Mouse (Mus musculus) MN1 (cell line): ENCODE results near the gene Gm21830.
"Not testable (repeated sequence)": the region's sequence is repeated elsewhere in the genome, so short reads cannot be mapped to it uniquely, and the experiment has no call there.

Experiments
- DNase-seq: peaks from one replicate; pipeline ENCODE4 v3.0.0-alpha.2; 2016; ENCODE audit warnings: low spot score

Gm21830 gene

DNA sequence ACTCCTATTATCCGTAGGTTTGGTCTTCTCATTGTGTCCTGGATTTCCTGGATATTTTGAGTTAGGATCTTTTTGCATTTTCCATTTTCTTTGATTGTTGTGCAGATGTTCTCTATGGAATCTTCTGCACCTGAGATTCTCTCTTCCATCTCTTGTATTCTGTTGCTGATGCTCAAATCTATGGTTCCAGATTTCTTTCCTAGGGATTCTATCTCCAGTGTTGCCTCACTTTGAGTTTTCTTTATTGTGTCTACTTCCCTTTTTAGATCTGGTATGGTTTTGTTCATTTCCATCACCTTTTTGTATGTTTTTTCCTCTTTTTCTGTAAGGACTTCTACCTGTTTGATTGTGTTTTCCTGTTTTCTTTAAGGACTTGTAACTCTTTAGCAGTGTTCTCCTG, at the start of gene Gm21830:
Gene Gm21830, plus strand, starts transcription at position 301 of the 400 bp plus-strand sequence.
- not testable (repeated sequence) for DNase-seq

DNA sequence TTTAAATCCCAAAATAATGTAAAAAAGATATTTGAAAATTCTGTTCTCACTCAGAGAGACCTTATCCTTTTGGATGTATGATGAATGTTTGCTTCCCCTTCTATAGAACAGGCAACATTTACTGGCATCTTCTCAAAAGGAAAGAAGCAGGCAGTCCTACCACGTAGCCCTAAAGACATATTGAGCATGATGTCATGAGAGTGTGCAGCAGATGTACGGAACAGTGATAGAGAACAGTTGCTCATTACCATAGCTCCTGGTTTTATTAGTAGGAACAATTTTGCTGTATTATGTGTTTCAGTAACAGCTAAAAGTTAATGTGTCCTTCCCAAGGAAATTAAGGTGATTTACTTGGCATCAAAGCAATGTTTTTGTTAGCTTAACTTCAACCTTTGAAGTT, 49.0 kb upstream of the Gm21830 start:
- no peak for DNase-seq

DNA sequence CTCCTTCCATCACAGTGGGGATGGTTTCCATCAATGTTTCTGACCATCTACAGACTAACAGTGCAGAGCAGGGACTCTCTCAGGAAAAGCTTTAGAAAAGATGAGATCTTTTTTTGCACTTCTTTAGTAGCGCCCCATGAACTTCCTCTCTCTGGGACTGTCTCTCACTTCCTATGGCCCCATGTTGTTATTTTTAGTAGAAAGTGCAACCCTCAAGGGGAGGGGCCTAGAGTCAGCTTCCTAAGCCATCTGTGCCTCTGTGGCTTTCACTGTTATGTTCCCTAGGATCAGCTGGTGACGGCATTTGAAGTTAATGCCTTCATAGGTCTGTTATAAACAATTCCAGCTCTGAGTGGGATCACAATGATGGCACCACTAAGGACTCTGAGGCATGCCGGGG, 35.0 kb upstream of the Gm21830 start:
- no peak for DNase-seq

DNA sequence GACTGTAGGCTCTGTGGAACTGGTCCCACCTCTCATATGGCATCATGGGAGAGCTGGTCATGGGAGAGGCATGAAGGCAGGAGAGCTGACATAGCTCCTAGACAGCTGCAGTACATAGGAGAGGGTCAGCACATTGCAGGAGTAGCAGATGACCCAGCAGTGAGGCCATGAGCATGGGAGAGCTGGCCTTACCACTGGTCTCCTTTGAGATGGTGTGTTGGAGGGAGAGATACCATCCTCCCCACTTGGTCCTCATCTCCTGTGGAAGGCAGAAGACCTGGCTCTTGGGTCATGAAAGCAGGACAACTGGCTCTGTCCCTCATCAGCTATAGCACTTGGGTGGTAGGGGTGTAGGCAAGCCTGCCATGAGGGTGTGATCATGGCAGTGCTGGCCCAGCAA, 7.3 kb downstream of the Gm21830 start:
- no peak for DNase-seq

DNA sequence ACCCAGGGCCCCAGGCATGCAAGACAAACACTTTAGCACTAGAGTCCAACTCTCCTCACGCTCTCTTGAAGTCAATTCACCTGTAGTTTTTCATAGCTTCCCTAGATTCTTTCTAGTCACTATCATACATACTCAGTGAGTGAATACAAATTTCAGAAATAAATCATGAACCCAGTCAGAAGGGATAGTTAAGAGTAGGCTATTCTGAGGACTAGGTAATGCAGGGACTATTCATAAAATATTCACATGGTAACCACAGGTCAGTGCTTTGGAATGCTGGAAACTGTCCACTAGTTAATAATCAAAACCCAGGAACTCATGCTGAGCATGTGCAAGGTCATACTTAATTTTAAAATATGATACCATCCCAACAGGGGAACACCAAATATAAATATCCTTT, 9.3 kb downstream of the Gm21830 start:
- DNase-seq, result no peak

DNA sequence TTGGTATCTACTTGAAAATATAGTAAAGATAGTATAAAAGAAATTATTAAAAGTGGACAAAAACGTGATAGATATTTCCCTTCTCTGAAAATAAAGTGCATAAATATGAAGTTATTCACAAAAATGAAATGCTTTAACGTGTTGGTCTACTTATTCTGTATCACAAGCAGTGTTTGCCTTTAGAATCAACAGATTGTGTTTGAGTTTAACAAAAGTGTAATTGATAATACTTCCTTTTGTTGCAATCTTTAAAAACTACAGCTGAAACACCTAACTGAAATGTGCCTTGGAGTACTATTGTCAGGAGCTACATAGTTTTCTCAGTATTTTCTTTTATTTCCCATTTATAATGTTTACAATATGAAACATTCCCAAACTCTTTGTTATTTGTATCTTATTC, 19.6 kb downstream of the Gm21830 start, which contains the start of gene Gm26727:
Gene Gm26727, minus strand, starts transcription at position 101 of the 400 bp plus-strand sequence.
- DNase-seq, result no peak

DNA sequence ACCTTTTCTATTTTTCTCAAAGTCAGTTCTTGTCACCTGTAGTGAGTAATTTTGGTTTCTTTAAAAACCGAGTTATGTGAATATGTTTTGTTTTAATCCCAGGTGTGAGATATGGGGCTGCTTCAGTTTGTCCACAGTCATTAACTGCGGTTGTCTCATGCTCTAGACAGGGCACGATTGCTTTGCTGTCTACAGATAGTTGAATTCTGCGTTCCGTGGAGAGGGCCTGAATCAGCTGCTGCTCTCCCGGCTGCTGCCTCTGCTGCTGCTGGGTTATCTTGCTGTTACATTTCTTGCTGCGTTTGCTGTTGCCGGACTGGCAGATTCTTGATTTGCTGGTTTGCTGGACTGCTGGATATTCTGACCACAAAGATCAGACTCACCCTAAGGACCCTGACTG, 24.8 kb downstream of the Gm21830 start:
- no peak for DNase-seq

DNA sequence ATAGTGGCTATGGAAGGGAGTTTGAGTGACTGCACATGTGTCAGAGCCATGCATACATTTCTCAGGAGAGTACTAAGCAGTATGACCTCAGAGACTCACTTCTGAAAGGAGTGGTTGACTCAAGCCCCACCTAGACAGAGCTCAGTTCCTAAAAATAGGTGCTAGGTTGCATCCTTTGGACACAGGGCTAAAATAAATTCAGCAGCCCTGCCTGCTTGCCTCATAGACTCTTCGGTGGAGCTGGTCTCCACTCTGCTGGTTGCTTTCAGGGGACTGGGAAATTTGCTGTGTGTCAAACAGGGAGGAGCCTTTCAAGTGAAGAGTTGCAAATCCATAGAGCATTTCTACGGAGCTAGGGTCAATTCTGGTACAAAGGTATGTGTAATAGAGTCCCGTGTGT, 32.3 kb downstream of the Gm21830 start, which contains the start of gene Xirp2:
Gene Xirp2, plus strand, starts transcription at position 223 of the 400 bp plus-strand sequence.
- DNase-seq, result no peak

DNA sequence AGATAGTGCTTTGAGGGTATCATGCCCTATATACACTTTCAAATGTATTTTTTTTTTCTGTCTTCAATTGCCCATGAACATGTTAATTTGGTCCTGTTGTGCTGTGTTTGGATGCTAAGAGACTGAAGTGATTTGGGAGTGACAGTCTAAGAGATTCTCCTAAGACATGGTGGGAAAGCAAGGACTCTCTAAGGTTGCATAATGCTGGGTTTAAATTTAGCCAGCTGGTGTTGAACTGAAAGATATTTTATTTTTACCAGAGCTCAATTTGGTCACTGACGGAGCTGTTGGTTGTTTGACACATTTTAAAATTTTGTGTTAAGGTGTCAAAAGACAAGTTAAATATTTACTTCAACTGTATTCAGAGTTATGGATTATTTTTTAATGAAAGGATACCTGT, 33.2 kb downstream of the Gm21830 start:
- no peak for DNase-seq

DNA sequence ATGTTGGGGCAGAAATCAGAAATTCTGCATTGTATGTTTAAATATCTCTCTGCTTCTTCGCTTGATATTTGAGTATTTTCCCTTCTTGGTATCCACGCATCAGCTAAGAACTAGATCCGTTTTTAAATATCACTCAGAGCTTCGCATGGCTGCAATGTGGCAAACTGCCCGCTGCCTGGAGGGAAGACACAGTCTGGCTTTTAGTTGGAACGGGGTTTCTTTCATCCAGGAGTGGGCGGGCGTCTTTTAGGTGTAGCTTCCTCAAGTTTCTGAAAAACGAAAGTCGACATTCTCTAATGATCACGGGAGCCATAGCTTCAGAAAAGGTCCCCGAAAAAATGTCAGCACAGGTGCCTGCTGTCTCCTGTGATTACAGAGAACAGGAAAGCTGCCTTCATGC, 33.7 kb downstream of the Gm21830 start:
- no peak for DNase-seq

DNA sequence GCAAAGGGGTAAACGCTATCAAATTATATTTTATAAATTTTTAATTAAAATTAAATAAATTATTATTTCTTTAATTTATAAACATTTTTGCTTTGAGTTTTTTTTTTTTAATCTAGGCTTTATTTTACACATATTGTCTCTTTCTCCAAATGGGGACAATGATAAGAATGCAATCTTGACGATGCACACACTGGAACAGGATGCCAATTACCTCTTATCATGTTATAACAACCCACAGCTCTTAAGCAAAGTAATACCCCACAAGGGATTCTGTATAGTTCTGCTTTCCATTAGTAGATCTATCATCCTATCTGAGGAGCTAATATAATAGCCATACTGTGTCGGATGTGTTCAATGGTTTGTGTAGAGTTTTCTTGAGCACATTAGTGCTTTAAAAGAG, 47.3 kb downstream of the Gm21830 start:
- DNase-seq, result no peak

DNA sequence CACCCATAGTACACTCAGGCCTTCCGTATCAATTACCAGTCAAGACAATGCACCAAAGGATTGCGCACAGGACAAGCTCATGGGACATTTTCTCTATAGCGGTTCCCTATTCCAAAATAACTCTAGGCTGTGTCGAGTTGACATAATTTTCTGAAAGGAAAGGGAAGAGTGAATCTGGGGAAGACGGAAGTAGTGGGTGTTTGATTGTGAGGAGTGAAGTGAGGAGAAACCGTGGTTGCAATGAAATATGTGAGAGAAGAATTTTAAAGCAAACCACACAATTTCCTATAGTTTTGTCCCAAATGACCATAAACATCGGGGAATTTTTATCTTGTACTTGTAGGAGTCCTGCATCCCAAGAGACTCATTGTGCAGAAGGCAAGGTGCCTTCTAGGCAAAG, 53.5 kb downstream of the Gm21830 start:
- DNase-seq, result no peak

DNA sequence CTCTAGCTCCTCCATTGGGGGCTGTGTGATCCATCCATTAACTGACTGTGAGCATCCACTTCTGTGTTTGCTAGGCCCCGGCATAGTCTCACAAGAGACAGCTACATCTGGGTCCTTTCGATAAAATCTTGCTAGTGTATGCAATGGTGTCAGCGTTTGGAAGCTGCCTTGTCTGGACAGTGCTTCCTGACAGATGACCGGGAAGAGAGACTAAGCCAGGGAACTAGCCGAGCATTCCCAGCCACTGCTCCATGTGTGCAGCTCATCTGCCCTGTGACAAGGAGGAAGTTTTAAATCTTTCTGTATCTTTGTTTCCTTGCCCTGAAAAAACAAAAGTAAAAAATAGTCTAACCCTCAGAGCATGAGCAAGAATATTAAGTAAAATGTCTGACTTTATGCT, 56.5 kb downstream of the Gm21830 start:
- DNase-seq, result not testable (repeated sequence)

DNA sequence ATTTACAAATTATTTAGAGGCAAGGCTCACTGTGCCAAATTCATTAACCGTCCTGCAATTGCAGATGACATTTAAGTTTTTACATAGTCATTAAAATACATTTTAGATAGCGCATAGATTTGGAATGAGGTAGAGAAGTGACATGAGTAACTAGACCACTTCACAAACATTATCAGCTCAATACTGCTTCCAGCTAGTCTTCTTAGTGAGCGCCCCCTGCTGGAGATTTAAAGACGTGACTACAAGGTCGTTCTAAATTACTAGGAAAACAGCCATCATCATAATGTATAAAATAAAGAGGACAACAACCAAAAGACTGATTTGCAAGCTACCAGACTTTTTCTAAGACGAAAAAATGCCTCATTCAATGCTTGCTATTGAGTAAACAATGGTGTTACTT, 64.2 kb downstream of the Gm21830 start:
- no peak for DNase-seq

DNA sequence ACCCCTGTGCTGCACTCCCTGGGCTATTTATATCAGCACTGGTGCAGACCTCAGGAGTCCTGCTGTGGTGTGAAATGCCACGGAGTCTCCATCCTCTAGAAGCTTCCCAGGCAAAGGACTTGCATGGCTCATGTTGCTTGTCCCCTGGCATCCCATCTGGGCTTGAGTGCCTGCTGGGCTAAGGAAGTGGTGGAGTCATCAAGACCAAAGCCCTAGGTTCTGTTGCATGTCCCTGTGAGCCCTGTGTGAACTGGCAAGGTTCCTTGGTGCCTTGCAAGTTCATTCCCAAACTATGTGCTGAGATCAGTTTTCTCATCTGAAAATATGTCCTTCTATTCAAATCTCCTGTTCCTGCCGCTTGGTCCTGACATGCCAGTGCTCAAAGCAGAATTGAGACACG, 67.5 kb downstream of the Gm21830 start:
- DNase-seq, result no peak
